8 mouse cellular contexts compared by ENCODE assay signal in genomic region chr14:55161098-55161634, GRCm38 (mm10). TPM values are rescaled to one million over a fixed set of nuclear protein-coding genes. Genes with fewer than 3 reads are reported as not detected.
DNase-seq lines count a peak whose midpoint lies in the region; ATAC-seq lines count a peak whose summit lies in the region.

No protein-coding gene starts in this region.

- DNase-seq in 416B (ENCODE audit: low read depth) = peak; percentile 72
- peak; percentile 34 to 56 for DNase-seq in adrenal gland, postnatal 4 days (ENCODE audit: low spot score in 2 of 2)
- DNase-seq in heart, embryonic 10.5 days (ENCODE audit: low spot score) = peak; percentile 89
- peak; percentile 43 to 47 for DNase-seq in spleen, postnatal 36 days (ENCODE audit: low spot score in 2 of 2)

- ATAC-seq in embryonic facial prominence, embryonic 15.5 days (ENCODE audit: insufficient number of reproducible peaks, low FRiP score, low TSS enrichment, low read depth) = peak; percentile 71
- peak; percentile 56; the same call in 1 of the 2 replicates for ATAC-seq in kidney, embryonic 14.5 days (ENCODE audit: low FRiP score, low TSS enrichment)
- ATAC-seq in limb, embryonic 15.5 days (ENCODE audit: insufficient number of reproducible peaks, low FRiP score, low TSS enrichment, low read depth) = 0 out of 2 replicates have a peak, but pooled peaks have one; percentile 33
- ATAC-seq in monocyte, adult 5-6 weeks (replicated peaks; ENCODE audit: insufficient number of reproducible peaks, low FRiP score, low TSS enrichment, poor library complexity, severe bottlenecking) = peak; percentile 95

- H3K9ac ChIP-seq in embryonic facial prominence, embryonic 15.5 days = no peak overlapping the region
- H3K9ac ChIP-seq in kidney, embryonic 14.5 days (ENCODE audit: low read depth, low read length) = no peak overlapping the region
- no peak overlapping the region for H3K9ac ChIP-seq in limb, embryonic 15.5 days

- H3K4me2 ChIP-seq in embryonic facial prominence, embryonic 15.5 days (replicated peaks) = peak overlapping the region; percentile 33
- peak overlapping the region; percentile 34 for H3K4me2 ChIP-seq in kidney, embryonic 14.5 days (replicated peaks; ENCODE audit: low read depth, low read length)
- H3K4me2 ChIP-seq in limb, embryonic 15.5 days = peak overlapping the region; percentile 42; the same call in 1 of the 2 replicates

- H3K27ac ChIP-seq in embryonic facial prominence, embryonic 15.5 days (replicated peaks) = no peak overlapping the region
- 0 out of 2 replicates have a peak overlapping the region, but pooled peaks have one; percentile 18 for H3K27ac ChIP-seq in heart, embryonic 10.5 days
- H3K27ac ChIP-seq in kidney, embryonic 14.5 days (ENCODE audit: low read depth, low read length) = no peak overlapping the region
- H3K27ac ChIP-seq in limb, embryonic 15.5 days = no peak overlapping the region

- H3K9me3 ChIP-seq in embryonic facial prominence, embryonic 15.5 days (replicated peaks) = no peaks in the 10 kb centered on the region
- H3K9me3 ChIP-seq in heart, embryonic 10.5 days = no peaks in the 10 kb centered on the region
- no peaks in the 10 kb centered on the region for H3K9me3 ChIP-seq in kidney, embryonic 14.5 days (ENCODE audit: control insufficient read depth, low read length)
- H3K9me3 ChIP-seq in limb, embryonic 15.5 days = no peaks in the 10 kb centered on the region

- WGBS in embryonic facial prominence, embryonic 15.5 days = 28% methylated on average over 14 of the region's 14 CpGs
- WGBS in heart, embryonic 10.5 days = 27% methylated on average over 14 of the region's 14 CpGs
- WGBS in kidney, embryonic 14.5 days = 32% methylated on average over 14 of the region's 14 CpGs
- 30% methylated on average over 14 of the region's 14 CpGs for WGBS in limb, embryonic 15.5 days

- H3K4me3 ChIP-seq in embryonic facial prominence, embryonic 15.5 days (replicated peaks) = peak overlapping the region; percentile 20; the same call in 1 of the 2 replicates
- H3K4me3 ChIP-seq in heart, embryonic 10.5 days = peak overlapping the region; percentile 43
- no peak overlapping the region for H3K4me3 ChIP-seq in kidney, embryonic 14.5 days (ENCODE audit: low read length)
- H3K4me3 ChIP-seq in limb, embryonic 15.5 days = no peak overlapping the region

- H3K36me3 ChIP-seq in embryonic facial prominence, embryonic 15.5 days = no peaks in the 10 kb centered on the region
- no peaks in the 10 kb centered on the region for H3K36me3 ChIP-seq in heart, embryonic 10.5 days
- H3K36me3 ChIP-seq in kidney, embryonic 14.5 days (ENCODE audit: control insufficient read depth, insufficient read depth, low read length) = no peaks in the 10 kb centered on the region
- no peaks in the 10 kb centered on the region for H3K36me3 ChIP-seq in limb, embryonic 15.5 days

- peaks cover 6% of the 10 kb centered on the region; the same call in 1 of the 2 replicates for H3K4me1 ChIP-seq in embryonic facial prominence, embryonic 15.5 days
- H3K4me1 ChIP-seq in heart, embryonic 10.5 days = peaks cover 7% of the 10 kb centered on the region; the same call in 1 of the 2 replicates
- H3K4me1 ChIP-seq in kidney, embryonic 14.5 days (ENCODE audit: control insufficient read depth, insufficient read depth, low read length) = peaks cover 11% of the 10 kb centered on the region
- H3K4me1 ChIP-seq in limb, embryonic 15.5 days = peaks cover 8% of the 10 kb centered on the region

- H3K27me3 ChIP-seq in embryonic facial prominence, embryonic 15.5 days = no peaks in the 10 kb centered on the region
- peaks cover 30% of the 10 kb centered on the region for H3K27me3 ChIP-seq in heart, embryonic 10.5 days (ENCODE audit: insufficient read depth, poor library complexity, severe bottlenecking)
- H3K27me3 ChIP-seq in kidney, embryonic 14.5 days (ENCODE audit: control insufficient read depth, insufficient read depth, low read length) = no peaks in the 10 kb centered on the region
- H3K27me3 ChIP-seq in limb, embryonic 15.5 days = no peaks in the 10 kb centered on the region

RNA-seq across cellular contexts. Expression of gene Jph4, which starts 44.4 kb away (rescaled TPM):
- total RNA-seq in adrenal gland, postnatal 4 days (2021) = 10 to 100 TPM; 11.9 to 14.8 TPM
- 3.0 and 3.6 TPM in 2 replicates for polyA plus RNA-seq in embryonic facial prominence, embryonic 15.5 days (2015; fragmentation: Nextera tagmentation; extraction: Ambion mirVana)
- 0.06 and 0.18 TPM in 2 replicates for polyA plus RNA-seq in heart, embryonic 10.5 days (2016; fragmentation: Nextera tagmentation; extraction: Ambion mirVana)
- polyA plus RNA-seq in kidney, embryonic 14.5 days (2014; fragmentation: Nextera tagmentation; extraction: Ambion mirVana) = 0.43 and 0.55 TPM in 2 replicates
- polyA plus RNA-seq in limb, embryonic 15.5 days (2015; fragmentation: Nextera tagmentation; extraction: Ambion mirVana) = 1.5 and 2.1 TPM in 2 replicates
- not detected in 3 replicates for total RNA-seq in monocyte, adult 5-6 weeks (2017)

RNA-seq across cellular contexts. Expression of gene Ap1g2, which starts 54.8 kb away (rescaled TPM):
- 10 to 100 TPM; 30.3 to 34.0 TPM for total RNA-seq in adrenal gland, postnatal 4 days (2021)
- 25.5 and 29.1 TPM in 2 replicates for polyA plus RNA-seq in embryonic facial prominence, embryonic 15.5 days (2015; fragmentation: Nextera tagmentation; extraction: Ambion mirVana)
- 15.6 and 18.9 TPM in 2 replicates for polyA plus RNA-seq in heart, embryonic 10.5 days (2016; fragmentation: Nextera tagmentation; extraction: Ambion mirVana)
- polyA plus RNA-seq in kidney, embryonic 14.5 days (2014; fragmentation: Nextera tagmentation; extraction: Ambion mirVana) = 11.4 and 17.8 TPM in 2 replicates
- polyA plus RNA-seq in limb, embryonic 15.5 days (2015; fragmentation: Nextera tagmentation; extraction: Ambion mirVana) = 24.9 and 25.2 TPM in 2 replicates
- total RNA-seq in monocyte, adult 5-6 weeks (2017) = 26.9 to 61.0 TPM (median 34.8 TPM) in 3 replicates

Comparison
In these comparisons a context has a peak if more than half of its experiments do, and no peak if none do; other contexts are left out.
1. ATAC-seq: peak in every context shown above with its lines; median percentile 95 in monocyte, adult 5-6 weeks; 71 in embryonic facial prominence, embryonic 15.5 days; 56 in kidney, embryonic 14.5 days; 33 in limb, embryonic 15.5 days.
2. H3K4me3 ChIP-seq: peak in embryonic facial prominence, embryonic 15.5 days (single experiment) and heart, embryonic 10.5 days (single experiment); none in kidney, embryonic 14.5 days (single experiment) and limb, embryonic 15.5 days (single experiment).
3. Peak in every context shown above with its lines, with median percentiles within 50 percentile points of each other: DNase-seq and H3K4me2 ChIP-seq.